Mouse (Mus musculus) brain, embryonic 14.5 days (tissue): ENCODE results near the gene Zfp422. TPM values are rescaled to one million over a fixed set of nuclear protein-coding genes. Genes with fewer than 3 reads are reported as not detected.
A peak's percentile ranks its signal among the peaks of the same experiment; 100 is the strongest.

Source experiments
- DNase-seq: peaks from one replicate; pipeline ENCODE4 v3.0.0-alpha.2; 2011; ENCODE audit warnings: low read depth
- CTCF ChIP-seq: fragments of 200-500 bp; IDR thresholded peaks from 2 replicates; pipeline ENCODE4 v1.5.1; 2012; ENCODE audit warnings: inconsistent platforms, mild to moderate bottlenecking, moderate library complexity, borderline replicate concordance; ENCODE audit not compliant: insufficient read depth, insufficient read length; ENCODE audit errors: extremely low read depth
- POLR2A ChIP-seq: fragments of 200-500 bp; IDR thresholded peaks from 2 replicates; pipeline ENCODE4 v1.6.1; 2012; ENCODE audit warnings: mild to moderate bottlenecking, inconsistent platforms, borderline replicate concordance; ENCODE audit not compliant: poor library complexity, insufficient read depth, insufficient read length, severe bottlenecking; ENCODE audit errors: extremely low read depth
- polyA plus RNA-seq: library from polyadenylated mRNA; depleted of rRNA; stranded (reverse); fragments of >200 nt; gene quantifications from 2 replicates; pipeline ENCODE4 v1.2.3, GENCODE M21; 2012

The Zfp422 gene
- polyA plus RNA-seq, 1 experiment = 112 TPM

GRCm38 (mm10) chr6:116667382-116667781, 38.6 kb upstream of the Zfp422 start:
- DNase-seq = no peak
- TF ChIP-seq POLR2A = no peak
- no peak for TF ChIP-seq CTCF

DNA sequence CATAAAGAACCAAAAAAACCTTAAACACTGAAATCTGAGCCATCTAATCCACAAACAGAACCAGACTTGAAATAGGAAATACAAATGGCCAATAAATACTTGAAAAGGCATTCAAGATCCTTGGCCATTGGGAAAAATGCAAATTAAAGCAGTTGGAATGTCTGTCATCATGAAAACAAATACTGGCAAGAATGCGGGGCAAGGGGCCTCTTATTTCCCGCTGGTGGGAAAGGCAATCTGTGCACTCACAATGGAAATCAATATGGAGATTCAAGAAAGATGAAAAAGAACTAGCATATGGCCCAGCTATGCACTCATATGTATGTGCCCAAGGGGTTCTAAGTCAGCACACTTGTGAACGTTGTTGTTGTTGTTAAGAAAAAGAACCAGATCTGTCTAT, 38.1 kb upstream of the Zfp422 start:
- peak; percentile 61 for DNase-seq
- TF ChIP-seq CTCF = no peak
- no peak for TF ChIP-seq POLR2A

DNA sequence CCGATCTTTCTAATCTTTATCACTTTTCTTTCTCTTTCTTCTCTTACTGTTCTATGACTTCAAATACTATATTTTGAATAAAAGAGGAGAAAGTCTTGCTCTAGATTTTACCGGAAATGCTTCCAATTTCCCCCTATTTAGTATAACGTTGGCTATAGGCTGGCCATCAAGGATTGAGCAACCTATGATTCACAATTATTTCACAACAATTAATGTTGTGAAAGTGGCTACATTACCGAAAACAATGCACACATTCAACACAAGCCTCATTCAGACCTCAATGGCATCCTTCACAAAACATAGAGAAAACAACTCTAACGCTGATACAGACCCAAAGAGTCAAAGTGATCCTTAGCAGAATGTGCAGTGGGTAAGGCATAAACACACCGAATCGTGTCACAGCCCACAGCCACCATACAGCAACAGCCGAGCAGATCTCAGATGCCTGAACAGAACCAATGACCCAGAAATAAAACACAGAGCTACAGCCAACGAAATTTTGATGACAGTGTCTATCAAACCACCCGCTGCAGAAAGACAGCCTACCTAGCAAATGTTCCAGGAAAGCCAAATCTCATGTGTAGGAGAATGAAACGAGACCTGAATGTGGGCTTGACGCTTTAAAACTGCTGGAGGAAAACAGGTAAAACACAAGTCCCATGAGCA, 37.4 kb upstream of the Zfp422 start:
- no peak for DNase-seq
- no peak for TF ChIP-seq CTCF
- no peak for TF ChIP-seq POLR2A

- no peak for DNase-seq
- TF ChIP-seq POLR2A (no peak), CTCF (no peak)
These were observed 36.0 kb upstream of the Zfp422 start for GRCm38 (mm10) chr6:116664830-116665229.

- DNase-seq = no peak
- TF ChIP-seq CTCF (no peak), POLR2A (no peak)
These were observed 35.2 kb upstream of the Zfp422 start for GRCm38 (mm10) chr6:116664031-116664430.

DNA sequence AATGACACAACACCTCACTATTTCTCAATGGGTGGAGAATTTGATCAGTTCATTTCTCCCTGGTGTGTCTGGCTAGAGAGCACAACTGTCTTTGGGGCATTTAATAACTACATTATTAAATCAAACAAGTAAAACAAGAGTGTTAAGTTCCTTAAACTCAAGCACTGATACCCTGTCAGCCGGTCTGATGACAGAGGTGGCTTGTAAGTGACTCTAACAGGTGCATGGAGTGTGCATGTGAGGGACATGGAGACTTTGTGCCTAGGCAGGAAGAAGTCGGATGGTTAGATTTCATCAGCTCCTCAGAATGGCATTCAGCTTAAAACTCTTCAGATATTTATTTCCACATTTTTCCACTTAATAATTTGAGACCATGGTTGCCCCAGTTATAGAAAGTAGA, 34.6 kb upstream of the Zfp422 start:
- no peak for DNase-seq
- TF ChIP-seq POLR2A = no peak
- TF ChIP-seq CTCF = no peak

- peak; percentile 78 for DNase-seq
These were observed 25.1 kb upstream of the Zfp422 start for GRCm38 (mm10) chr6:116653684-116654454.

GRCm38 (mm10) chr6:116653191-116653590, 24.4 kb upstream of the Zfp422 start:
- no peak for TF ChIP-seq CTCF
- TF ChIP-seq POLR2A = no peak
- no peak for DNase-seq

More at GRCm38 (mm10) chr6:116653684-116654454, 25.1 kb upstream of the Zfp422 start:
- TF ChIP-seq CTCF (peak; percentile 76; the same call in 1 of the 2 replicates), POLR2A (no peak)

DNA sequence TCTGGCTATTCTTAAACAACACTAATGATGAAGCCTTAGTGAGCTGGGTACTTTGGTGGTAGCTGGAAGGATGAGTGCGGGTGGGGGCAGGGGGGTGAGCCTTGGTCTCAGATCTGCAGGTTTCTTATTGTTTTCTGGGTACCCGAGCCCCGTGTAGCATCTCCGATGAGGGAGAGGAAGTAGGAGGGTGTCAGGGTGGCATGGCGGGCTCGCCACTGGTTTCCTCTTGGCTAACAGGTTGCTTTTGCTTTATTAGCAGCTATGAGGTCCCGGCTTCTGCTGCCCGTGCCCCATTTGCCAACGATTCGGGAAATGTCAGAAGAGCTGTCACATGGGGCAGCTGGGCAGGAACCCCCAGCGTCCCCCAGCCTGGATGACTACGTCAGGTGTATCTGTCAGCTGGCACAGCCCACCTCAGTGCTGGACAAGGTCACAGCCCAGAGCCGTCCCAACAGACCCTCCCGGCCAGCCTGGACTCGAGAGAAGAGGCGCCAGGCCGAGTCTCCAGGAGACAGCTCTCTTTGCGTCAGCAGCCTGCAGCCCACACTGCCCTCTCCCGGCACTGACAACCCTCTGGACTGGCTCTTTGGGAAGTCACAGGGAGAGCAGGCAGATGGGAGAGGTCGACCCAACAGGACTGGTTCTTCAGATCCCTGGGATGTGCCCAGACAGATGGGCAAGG, 22.8 kb upstream of the Zfp422 start:
- DNase-seq = no peak
- TF ChIP-seq POLR2A = no peak
- 0 out of 2 replicates have a peak, but pooled peaks have one; percentile 1 for TF ChIP-seq CTCF

GRCm38 (mm10) chr6:116650406-116650805, 21.6 kb upstream of the Zfp422 start, which contains the start of gene Depp1:
Depp1 (plus strand) TSS chr6:116650609.
- no peak for DNase-seq
- TF ChIP-seq CTCF (no peak), POLR2A (no peak)

- TF ChIP-seq POLR2A = no peak
- TF ChIP-seq CTCF = no peak
- DNase-seq = no peak
These were observed 21.0 kb upstream of the Zfp422 start for GRCm38 (mm10) chr6:116649811-116650210.
